Mouse (Mus musculus) CH12.LX (cell line): ENCODE measurements around the gene Arhgef25. TPM values are rescaled to one million over a fixed set of nuclear protein-coding genes. Genes with fewer than 3 reads are reported as not detected.

Experiments
- DNase-seq: peaks from one replicate; pipeline ENCODE4 v3.0.0-alpha.2; 2013; ENCODE audit errors: extremely low read depth
- H3K27ac ChIP-seq: 2 replicates; pipeline ENCODE4 v1.5.1; 2012; ENCODE audit warnings: low read depth, mild to moderate bottlenecking, control low read depth, moderate library complexity; ENCODE audit not compliant: insufficient read depth
- H3K27me3 ChIP-seq: replicated peaks from 2 replicates; pipeline ENCODE3; 2012; ENCODE audit warnings: inconsistent platforms
- H3K36me3 ChIP-seq, 2 experiments: replicated peaks in 1 of 2; 2 replicates each; pipeline versions ENCODE3 to v1.6.1; 2012; ENCODE audit warnings: inconsistent platforms in 1 of 2, low read length in 1 of 2, mild to moderate bottlenecking in 1 of 2, mixed read lengths in 1 of 2, moderate library complexity in 1 of 2; ENCODE audit not compliant: control insufficient read depth in 1 of 2, insufficient read depth in 1 of 2
- H3K4me1 ChIP-seq, 2 experiments: 2 replicates each; pipeline ENCODE4 v1.6.1; 2012; ENCODE audit warnings: inconsistent platforms in 1 of 2, moderate library complexity in 1 of 2; ENCODE audit not compliant: insufficient read depth in 2 of 2, control insufficient read depth in 1 of 2
- H3K4me2 ChIP-seq: 2 replicates; pipeline ENCODE4 v1.6.1; 2012; ENCODE audit warnings: low read depth, mild to moderate bottlenecking, control low read depth; ENCODE audit not compliant: poor library complexity, insufficient read depth, severe bottlenecking
- H3K4me3 ChIP-seq, 3 experiments: fragments of 150-350 bp in 1 of 3; sonication (generic) in 1 of 3; replicated peaks in 1 of 3; 2 replicates each; pipeline versions ENCODE3 to v1.5.1; 2011 to 2012; ENCODE audit warnings: low read depth in 2 of 3, low read length in 2 of 3, mild to moderate bottlenecking in 2 of 3, moderate library complexity in 2 of 3, control low read depth in 1 of 3, improper control_type of control experiment in 1 of 3, inconsistent platforms in 1 of 3, mixed read lengths in 1 of 3; ENCODE audit not compliant: poor library complexity in 1 of 3
- H3K79me2 ChIP-seq: replicated peaks from 2 replicates; pipeline ENCODE4 v1.6.1; 2012; ENCODE audit warnings: mild to moderate bottlenecking, moderate library complexity; ENCODE audit not compliant: control insufficient read depth, poor library complexity, insufficient read depth, severe bottlenecking; ENCODE audit errors: extremely low read depth
- H3K9ac ChIP-seq: 2 replicates; pipeline ENCODE4 v1.6.1; 2012; ENCODE audit warnings: low read depth, mild to moderate bottlenecking, control low read depth, moderate library complexity; ENCODE audit not compliant: insufficient read depth
- H3K9me3 ChIP-seq: replicated peaks from 2 replicates; pipeline ENCODE3; 2012; ENCODE audit warnings: low read length, inconsistent platforms, mixed read lengths
- CTCF ChIP-seq, 2 experiments: IDR thresholded peaks in 1 of 2; conservative IDR thresholded peaks in 1 of 2; 2 replicates each; pipeline ENCODE4 v1.5.1; 2011 to 2012; ENCODE audit warnings: low read depth in 2 of 2, low read length in 2 of 2, improper control_type of control experiment in 1 of 2, inconsistent platforms in 1 of 2, mild to moderate bottlenecking in 1 of 2, moderate library complexity in 1 of 2
- E2F4 ChIP-seq: IDR thresholded peaks from 2 replicates; pipeline ENCODE4 v1.6.1; 2011; ENCODE audit warnings: low read depth, low read length, improper control_type of control experiment; ENCODE audit not compliant: insufficient replicate concordance
- ELF1 ChIP-seq: IDR thresholded peaks from 2 replicates; pipeline ENCODE4 v1.6.1; 2014; ENCODE audit warnings: low read depth, mild to moderate bottlenecking, inconsistent platforms, low read length, improper control_type of control experiment
- ETS1 ChIP-seq: conservative IDR thresholded peaks from 2 replicates; pipeline ENCODE4 v1.6.1; 2012; ENCODE audit warnings: low read depth, mild to moderate bottlenecking, inconsistent platforms, low read length, improper control_type of control experiment, moderate library complexity
- GABPA ChIP-seq: IDR thresholded peaks from 2 replicates; pipeline ENCODE4 v1.6.1; 2012; ENCODE audit warnings: low read depth, low read length, improper control_type of control experiment, inconsistent platforms; ENCODE audit not compliant: insufficient replicate concordance
- KAT2A ChIP-seq: IDR thresholded peaks from 2 replicates; pipeline ENCODE4 v1.6.1; 2012; ENCODE audit warnings: low read length, improper control_type of control experiment, inconsistent platforms; ENCODE audit not compliant: insufficient replicate concordance
- MAX ChIP-seq: IDR thresholded peaks from 2 replicates; pipeline ENCODE4 v1.6.1; 2011; ENCODE audit warnings: low read length, improper control_type of control experiment
- MAZ ChIP-seq: IDR thresholded peaks from 2 replicates; pipeline ENCODE4 v1.6.1; 2012; ENCODE audit warnings: low read depth, mild to moderate bottlenecking, inconsistent platforms, low read length, improper control_type of control experiment, moderate library complexity
- MEF2A ChIP-seq: IDR thresholded peaks from 2 replicates; pipeline ENCODE4 v1.6.1; 2014; ENCODE audit warnings: low read depth, mild to moderate bottlenecking, inconsistent platforms, low read length, improper control_type of control experiment, borderline replicate concordance
- MXI1 ChIP-seq: IDR thresholded peaks from 2 replicates; pipeline ENCODE4 v1.6.1; 2011; ENCODE audit warnings: mild to moderate bottlenecking, low read depth, low read length, improper control_type of control experiment
- NRF1 ChIP-seq: IDR thresholded peaks from 2 replicates; pipeline ENCODE4 v1.6.1; 2014; ENCODE audit warnings: low read depth, mild to moderate bottlenecking, inconsistent platforms, low read length, improper control_type of control experiment, moderate library complexity
- POLR2A ChIP-seq: IDR thresholded peaks from 2 replicates; pipeline ENCODE4 v1.6.1; 2011; ENCODE audit warnings: low read depth, mild to moderate bottlenecking, improper control_type of control experiment, low read length
- POLR2AphosphoS2 ChIP-seq: IDR thresholded peaks from 2 replicates; pipeline ENCODE4 v1.6.1; 2011; ENCODE audit warnings: low read depth, low read length, improper control_type of control experiment
- SMC3 ChIP-seq: IDR thresholded peaks from 2 replicates; pipeline ENCODE4 v1.6.1; 2011; ENCODE audit warnings: low read depth, low read length, improper control_type of control experiment
- UBTF ChIP-seq: IDR thresholded peaks from 2 replicates; pipeline ENCODE4 v1.6.1; 2012; ENCODE audit warnings: low read depth, mild to moderate bottlenecking, inconsistent platforms, low read length, improper control_type of control experiment, moderate library complexity
- ZC3H11A ChIP-seq: IDR thresholded peaks from 2 replicates; pipeline ENCODE4 v1.6.1; 2012; ENCODE audit warnings: low read depth, mild to moderate bottlenecking, inconsistent platforms, low read length, improper control_type of control experiment
- ZNF384 ChIP-seq: IDR thresholded peaks from 2 replicates; pipeline ENCODE4 v1.6.1; 2012; ENCODE audit warnings: low read depth, low read length, improper control_type of control experiment, inconsistent platforms
- dilution Hi-C: fragments of 300-500 bp; cut with MboI; formaldehyde crosslinking; loops from 2 replicates; pipeline ENCODE4 v1.14.3; 2020; ENCODE audit warnings: low sequenced_read_pairs; ENCODE audit not compliant: extremely low pct_unique_long_range_greater_than_20kb, extremely low pct_ligation_motif_present
- in situ Hi-C: fragments of 300-500 bp; cut with MboI; formaldehyde crosslinking; loops from 3 replicates; pipeline ENCODE4 v1.14.3; 2019; ENCODE audit warnings: low sequenced_read_pairs, low pct_ligation_motif_present, low pct_unique_long_range_greater_than_20kb, mixed read lengths
- polyA plus RNA-seq: library from polyadenylated mRNA; unstranded; fragments of >175 nt; gene quantifications from 2 replicates; pipeline ENCODE4 v1.2.1, GENCODE M21; 2012; ENCODE audit warnings: low read depth; ENCODE audit not compliant: insufficient read length
- total RNA-seq, 2 experiments: library from RNA; depleted of rRNA; stranded (reverse); fragments of 300-350 nt in 1 of 2; fragments of >200 nt in 1 of 2; gene quantifications; 2 replicates each; pipeline ENCODE4 v1.2.3; 2012 to 2014

Arhgef25 gene
- total and polyA plus RNA-seq, 3 experiments: 3.3 to 8.7 (median 8.3) TPM

- Histone ChIP-seq H3K79me2 (peaks cover 8% of the 10 kb centered on the region; the same call in 1 of the 2 replicates), H3K4me1 (peaks cover 7 to 21% of the 10 kb centered on the region in 2 experiments), H3K4me2 (peak overlapping the region; percentile 57), H3K27me3 (no peaks in the 10 kb centered on the region), H3K9ac (peak overlapping the region; percentile 46; the same call in 1 of the 2 replicates)
- in situ Hi-C loops: no loop called here
- TF ChIP-seq NRF1 (no peak), MXI1 (no peak), KAT2A (no peak), CTCF (conservative IDR thresholded peaks at IDR 0.05 in 1 of 2, IDR thresholded peaks at IDR 0.05 in 1 of 2; ENCODE audit: low read depth in 2 of 2, low read length in 2 of 2) (no peak), ELF1 (no peak), MAZ (no peak), UBTF (no peak), MAX (no peak; the same call in 1 of the 2 replicates), MEF2A (no peak), E2F4 (no peak), POLR2AphosphoS2 (no peak), POLR2A (no peak), SMC3 (no peak)
- TF ChIP-seq, all 38 proteins: peak for 0
- H3K27ac ChIP-seq: no peak overlapping the region
- dilution Hi-C loops: no loop called here
- peaks cover 25 to 37% of the 10 kb centered on the region in 2 experiments for H3K36me3 ChIP-seq
- peak overlapping the region; percentile 64 to 90 (median 80) for H3K4me3 ChIP-seq
- H3K9me3 ChIP-seq: no peaks in the 10 kb centered on the region
- peak; percentile 33 for DNase-seq
These were observed 21.1 kb upstream of the Arhgef25 start for GRCm38 (mm10) chr10:127210961-127211405.

GRCm38 (mm10) chr10:127209928-127210570, 20.2 kb upstream of the Arhgef25 start:
- H3K36me3 ChIP-seq: peaks cover 34 to 46% of the 10 kb centered on the region in 2 experiments
- no peaks in the 10 kb centered on the region for H3K9me3 ChIP-seq
- H3K27ac ChIP-seq: no peak overlapping the region
- H3K4me1 ChIP-seq: peaks cover 7 to 16% of the 10 kb centered on the region in 2 experiments
- dilution Hi-C loops: no loop called here
- H3K79me2 ChIP-seq: peaks cover 8% of the 10 kb centered on the region; the same call in 1 of the 2 replicates
- peak overlapping the region; percentile 57 for H3K4me2 ChIP-seq
- no peak overlapping the region for H3K9ac ChIP-seq
- peak overlapping the region in 2 of 3 experiments; percentile 64 to 90 for H3K4me3 ChIP-seq
- H3K27me3 ChIP-seq: no peaks in the 10 kb centered on the region
- DNase-seq: no peak
- TF ChIP-seq ZC3H11A (no peak), ETS1 (no peak), UBTF (no peak), CTCF (conservative IDR thresholded peaks at IDR 0.05 in 1 of 2, IDR thresholded peaks at IDR 0.05 in 1 of 2; ENCODE audit: low read depth in 2 of 2, low read length in 2 of 2) (no peak), ZNF384 (no peak), GABPA (no peak)
- in situ Hi-C loops: no loop called here
